Mouse (Mus musculus) liver, postnatal 0 days (tissue): ENCODE measurements around the gene Col2a1.

Experiments
- CTCF ChIP-seq: sonication (generic); IDR thresholded peaks from 2 replicates; pipeline ENCODE4 v1.5.1; 2016; ENCODE audit warnings: antibody characterized with exemption, low read depth
- EP300 ChIP-seq: IDR thresholded peaks from 2 replicates; pipeline ENCODE4 v1.6.1; 2016; ENCODE audit warnings: antibody characterized with exemption, low read depth, mild to moderate bottlenecking

- TF ChIP-seq CTCF (no peak), EP300 (no peak)
These were observed 64.4 kb downstream of the Col2a1 start for GRCm38 (mm10) chr15:97940088-97940487.
